Mouse (Mus musculus): Measurements from ENCODE around the gene Nmnat3.

- TF ChIP-seq EP300 (IDR thresholded peaks at IDR 0.05; ENCODE audit: low read length) (no peak), SMC3 (IDR thresholded peaks at IDR 0.05; ENCODE audit: low read depth, low read length) (no peak), CTCF (conservative IDR thresholded peaks at IDR 0.05 in 1 of 2, IDR thresholded peaks at IDR 0.05 in 1 of 2; ENCODE audit: low read depth in 2 of 2, low read length in 2 of 2) (no peak), ELF1 (IDR thresholded peaks at IDR 0.05; ENCODE audit: low read depth, low read length) (no peak), E2F4 (IDR thresholded peaks at IDR 0.05; ENCODE audit: insufficient replicate concordance, low read depth, low read length) (no peak)
Measured at GRCm38 (mm10) chr9:98374897-98375296, 87.7 kb downstream of the Nmnat3 start.

Measured in CH12.LX (cell line).